Mouse (Mus musculus): ENCODE data around the gene Clcn6.

Clcn6 gene

GRCm38 (mm10) chr4:148040029-148040830 lies 1.6 kb upstream of the Clcn6 start:
- no peak for DNase-seq (ENCODE audit: low spot score)

DNA sequence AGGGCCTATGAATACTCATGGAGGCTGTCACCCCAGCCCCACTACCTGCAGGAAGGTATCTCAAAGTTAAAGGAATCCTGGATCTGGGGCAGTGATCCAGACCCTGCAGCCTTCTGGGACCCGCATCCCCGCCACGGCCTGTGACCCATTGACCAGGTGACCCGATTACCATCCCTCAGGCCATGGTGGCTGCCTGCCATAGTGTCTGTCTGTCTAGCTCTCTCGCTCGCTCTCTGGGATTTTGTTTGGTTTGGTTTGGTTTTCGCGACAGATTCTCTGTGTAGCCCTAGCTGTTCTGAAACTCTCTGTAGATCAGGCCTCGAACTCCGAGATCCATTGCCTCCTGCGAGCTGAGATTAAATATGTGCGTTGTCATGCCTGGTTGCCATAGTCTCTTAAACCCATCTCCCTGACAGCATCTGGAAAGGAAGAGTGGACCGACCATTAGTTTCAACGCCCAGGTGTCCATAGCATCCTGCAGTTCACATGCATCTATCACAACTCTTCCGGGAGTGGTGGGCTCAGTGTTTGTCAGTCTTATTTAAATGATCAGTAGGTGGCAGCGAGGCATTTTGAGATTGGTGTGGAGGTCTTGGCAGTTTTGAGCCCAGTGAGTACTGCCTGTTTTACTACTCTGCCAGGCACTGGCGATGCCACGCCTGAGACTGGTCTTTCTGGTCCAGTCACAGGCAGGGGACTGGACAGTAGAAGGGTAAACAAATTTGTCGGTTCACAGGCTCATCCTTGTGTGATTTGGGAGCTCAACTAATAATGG lies 820 bp upstream of the Clcn6 start:
- no peak for DNase-seq (ENCODE audit: low spot score)

GRCm38 (mm10) chr4:148038079-148038599 lies 482 bp downstream of the Clcn6 start:
- no peak for DNase-seq (ENCODE audit: low spot score)

GRCm38 (mm10) chr4:148035440-148035839 lies 3.2 kb downstream of the Clcn6 start:
- no peak for DNase-seq (ENCODE audit: low spot score)

DNA sequence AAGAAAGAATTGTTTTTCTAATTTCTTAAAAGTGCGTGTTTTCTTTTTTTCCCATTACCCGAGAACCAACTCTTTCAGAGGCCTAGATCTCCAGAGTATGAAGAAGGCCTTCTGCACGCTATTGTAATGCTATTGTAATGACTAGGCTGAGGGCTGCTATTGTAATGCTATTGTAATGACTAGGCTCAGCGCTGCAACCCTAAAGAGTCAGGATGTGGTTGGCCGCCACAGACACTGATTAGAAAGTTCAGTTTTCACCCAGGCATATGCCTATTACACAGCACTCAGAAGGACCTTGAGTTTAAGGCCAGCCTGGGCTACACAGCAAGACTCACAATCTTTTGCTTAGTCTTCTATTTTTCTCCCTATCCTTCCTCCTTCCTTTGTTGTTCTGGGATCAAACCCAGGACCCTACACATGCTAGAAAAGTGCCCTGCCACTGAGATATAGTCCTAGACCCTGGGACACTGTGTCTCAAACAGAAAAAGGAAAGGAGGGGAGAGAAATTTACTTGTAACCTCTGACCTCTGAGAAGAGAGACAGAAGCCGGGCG lies 4.7 kb downstream of the Clcn6 start:
- DNase-seq (ENCODE audit: low spot score): no peak

DNA sequence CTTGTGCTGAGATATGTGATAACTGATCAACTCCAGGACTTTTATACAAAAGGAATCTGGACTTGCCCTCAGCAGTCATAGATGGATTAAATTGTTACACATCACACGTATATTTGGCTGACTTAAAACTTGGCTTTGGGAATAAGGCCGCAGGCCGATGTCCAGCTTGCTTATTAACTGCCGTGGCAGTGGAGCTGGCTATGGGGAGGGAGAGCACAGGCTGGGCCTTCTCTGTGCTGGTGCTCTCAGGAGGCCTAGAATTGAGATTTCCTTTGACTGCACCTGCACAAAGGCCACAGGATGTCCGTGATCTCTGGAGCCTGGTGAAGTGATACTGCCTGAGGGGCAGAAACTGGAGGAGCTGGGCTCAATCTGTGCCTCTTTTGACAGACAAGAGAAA lies 8.1 kb downstream of the Clcn6 start:
- DNase-seq (ENCODE audit: low spot score): no peak

GRCm38 (mm10) chr4:148029297-148029696 lies 9.3 kb downstream of the Clcn6 start:
- no peak for DNase-seq (ENCODE audit: low spot score)

DNA sequence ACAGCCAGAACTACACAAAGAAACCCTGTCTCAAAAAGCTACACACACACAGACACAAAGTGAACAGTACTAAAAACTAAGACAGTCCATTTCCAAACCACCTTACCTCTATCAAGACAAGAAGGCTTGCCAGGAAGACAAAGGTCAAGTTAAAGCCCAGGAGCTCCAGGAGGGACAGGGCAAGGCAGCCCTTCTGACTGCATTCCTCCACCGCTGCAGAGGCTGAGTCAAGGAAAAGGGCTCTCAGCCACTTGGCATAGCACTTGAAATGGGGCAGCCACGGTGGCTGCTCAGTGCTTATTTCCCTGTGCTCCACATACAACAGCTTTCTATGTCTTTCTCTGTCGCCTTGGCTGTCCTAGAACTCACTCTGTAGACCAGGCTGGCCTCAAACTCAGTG lies 14.6 kb downstream of the Clcn6 start:
- no peak for DNase-seq (ENCODE audit: low spot score)

DNA sequence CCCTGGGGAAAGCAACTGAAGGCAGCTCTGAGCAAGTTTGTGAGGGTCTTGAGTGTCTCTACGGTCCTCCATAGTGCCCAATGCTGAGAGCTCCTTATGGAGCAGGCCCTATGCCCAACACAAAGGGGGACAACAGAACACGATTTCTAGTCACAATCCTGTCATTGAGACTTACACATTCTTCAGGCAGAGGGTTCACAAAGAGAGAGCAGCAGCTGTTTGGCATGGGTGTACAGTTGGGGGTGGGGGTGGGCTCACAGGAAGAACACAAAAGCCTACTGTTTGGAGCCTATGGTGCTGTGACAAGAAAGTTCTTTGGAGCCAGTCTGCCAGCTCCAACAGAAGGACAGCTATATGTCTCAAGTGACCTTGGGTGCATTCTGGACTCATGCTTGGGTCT lies 20.2 kb downstream of the Clcn6 start:
- DNase-seq (ENCODE audit: low spot score): no peak

- DNase-seq (ENCODE audit: low spot score): no peak
Measured at GRCm38 (mm10) chr4:148016981-148017380, 21.6 kb downstream of the Clcn6 start.

DNA sequence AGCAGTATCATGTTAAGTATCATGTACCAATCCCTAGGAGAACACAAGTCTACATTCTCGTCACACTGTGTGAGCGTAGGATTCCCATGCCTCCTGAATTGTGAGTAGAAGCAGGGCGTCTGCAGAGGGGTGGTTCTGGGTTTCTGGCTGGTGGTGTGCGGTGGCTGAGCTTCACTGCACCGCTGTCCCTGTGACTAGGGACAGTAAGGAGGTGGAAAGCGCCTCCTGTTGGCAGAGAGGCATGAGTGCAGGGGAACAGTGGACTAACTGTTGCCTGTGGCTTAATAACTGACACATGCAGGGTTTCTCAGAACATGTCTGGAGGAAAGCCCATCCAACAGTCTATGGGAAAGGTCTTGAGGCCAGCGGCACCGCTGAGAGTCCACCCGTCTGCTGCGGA lies 23.2 kb downstream of the Clcn6 start:
- DNase-seq (ENCODE audit: low spot score): no peak

- no peak for DNase-seq (ENCODE audit: low spot score)
Measured at GRCm38 (mm10) chr4:148012216-148012615, 26.4 kb downstream of the Clcn6 start.

GRCm38 (mm10) chr4:148011332-148011731 lies 27.3 kb downstream of the Clcn6 start:
- DNase-seq (ENCODE audit: low spot score): no peak

DNA sequence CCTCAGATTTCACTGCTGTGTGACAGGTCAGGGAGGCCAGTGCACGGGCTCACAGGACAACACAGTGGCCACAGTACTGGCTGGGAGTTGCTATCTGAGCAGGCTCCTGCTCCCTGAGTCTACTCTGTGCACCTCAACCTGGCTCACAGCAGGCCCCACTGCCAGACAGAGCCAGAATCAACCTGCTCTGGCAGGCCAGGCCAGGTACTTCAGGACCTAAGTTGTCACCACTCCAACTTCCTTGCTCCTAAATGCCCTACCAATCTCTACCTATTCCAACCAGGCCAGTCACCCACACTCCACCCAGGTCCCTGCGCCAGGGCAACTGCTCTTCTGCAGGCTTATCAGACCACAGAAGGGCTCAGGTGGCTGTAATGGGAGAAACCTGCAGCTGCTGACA lies 29.0 kb downstream of the Clcn6 start:
- no peak for DNase-seq (ENCODE audit: low spot score)

GRCm38 (mm10) chr4:148008412-148008811 lies 30.2 kb downstream of the Clcn6 start:
- DNase-seq (ENCODE audit: low spot score): no peak

- DNase-seq (ENCODE audit: low spot score): no peak
Measured at GRCm38 (mm10) chr4:148004361-148004760, 34.3 kb downstream of the Clcn6 start.

- no peak for DNase-seq (ENCODE audit: low spot score)
Measured at GRCm38 (mm10) chr4:148001866-148002265, 36.8 kb downstream of the Clcn6 start.

- DNase-seq (ENCODE audit: low spot score): no peak
Measured at GRCm38 (mm10) chr4:148001013-148001789, 37.4 kb downstream of the Clcn6 start.

DNA sequence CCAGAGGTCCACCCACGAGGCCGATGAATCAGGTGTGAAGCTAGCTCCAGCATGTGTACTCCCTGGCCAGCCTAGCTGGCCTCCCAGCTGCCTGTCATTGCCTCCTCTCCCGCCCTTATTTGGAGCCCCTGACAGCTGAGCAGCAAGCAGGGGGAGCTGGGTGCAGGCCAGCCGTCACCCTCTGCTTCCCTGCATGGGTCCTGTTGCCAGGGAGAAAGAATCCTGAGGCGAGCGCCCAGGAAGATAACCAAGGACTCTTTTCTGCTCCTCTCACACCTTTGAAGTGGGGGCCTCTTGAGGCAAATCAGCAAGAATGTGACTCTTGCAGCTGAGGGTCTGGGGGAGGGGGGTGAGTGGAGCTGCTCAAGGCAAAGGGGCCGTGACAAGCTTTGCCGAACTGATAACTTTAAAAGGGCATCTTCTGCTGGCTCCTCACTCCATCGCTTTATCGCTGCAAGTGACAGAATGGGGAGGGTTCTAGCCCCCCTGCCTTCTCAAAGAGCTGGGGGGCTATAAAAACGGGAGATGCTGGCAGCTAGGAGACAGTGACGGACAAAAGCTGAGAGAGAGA lies 38.3 kb downstream of the Clcn6 start, which contains the start of gene Nppa:
Gene Nppa (plus strand): TSS at position 521 of the 571 bp plus-strand sequence.
- no peak for DNase-seq (ENCODE audit: low spot score)

- DNase-seq (ENCODE audit: low spot score): no peak
Measured at GRCm38 (mm10) chr4:147995311-147995710, 43.3 kb downstream of the Clcn6 start.

DNA sequence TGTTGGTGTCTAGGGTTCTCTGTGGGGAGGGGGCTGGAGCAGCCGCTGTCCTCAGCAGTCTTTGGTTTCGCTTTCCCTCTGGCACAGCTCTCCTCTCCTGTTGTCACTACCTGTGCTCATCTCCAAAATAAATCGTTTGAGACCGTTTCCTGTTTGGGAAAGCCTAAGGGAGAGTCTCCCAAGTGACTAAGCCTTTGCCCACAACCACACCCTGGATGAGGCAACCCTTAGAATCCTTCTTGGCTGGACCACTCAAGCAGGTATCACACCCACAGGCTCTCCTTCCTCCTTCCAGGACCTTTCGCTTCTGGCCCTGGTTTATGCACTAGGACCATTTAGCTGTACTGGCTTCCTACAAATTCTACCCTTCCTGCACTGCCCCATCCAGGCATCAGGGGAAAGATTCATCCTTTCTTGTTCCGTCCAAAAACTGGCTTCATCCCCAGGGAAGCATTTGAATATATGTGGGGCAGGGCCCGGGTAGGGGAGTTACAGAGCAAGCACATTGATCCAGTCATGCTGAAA lies 45.0 kb downstream of the Clcn6 start:
- no peak for DNase-seq (ENCODE audit: low spot score)

Measured in spleen, adult 12 weeks (tissue).